24 mouse cellular contexts compared by ENCODE assay signal in genomic region chr5:87809253-87809652, GRCm38 (mm10). TPM values are rescaled to one million over a fixed set of nuclear protein-coding genes. Genes with fewer than 3 reads are reported as not detected.
"Had no signal": no experiment of that assay in that cellular context is flagged by ENCODE, and none has a peak within 500 bp of the region (broad histone marks: within the 10 kb centered on the region; RNA-seq: fewer than 3 reads in every experiment).

No protein-coding gene starts in this region.

- ATAC-seq: liver, embryonic 12.5 days had no signal

- H3K4me1 ChIP-seq: limb, embryonic 13.5 days; liver, embryonic 12.5 days; midbrain, embryonic 10.5 days; neural tube, embryonic 15.5 days had no signal

- H3K9ac ChIP-seq: limb, embryonic 13.5 days; liver, embryonic 12.5 days; lung, embryonic 14.5 days; neural tube, embryonic 15.5 days had no signal

- H3K27ac ChIP-seq: limb, embryonic 13.5 days; liver, embryonic 12.5 days; midbrain, embryonic 10.5 days; neural tube, embryonic 15.5 days had no signal

- H3K36me3 ChIP-seq: limb, embryonic 13.5 days; liver, embryonic 12.5 days; midbrain, embryonic 10.5 days; neural tube, embryonic 15.5 days had no signal

- DNase-seq: kidney, postnatal 14 days; left cerebral cortex, postnatal 4 days; lung, embryonic 14.5 days; lung, postnatal 10 days; lung, postnatal 4 days; midbrain, embryonic 14.5 days; right cerebral cortex, adult 18-20 months; thymus, adult 18-20 months; thymus, postnatal 25 days had no signal

- H3K4me2 ChIP-seq: limb, embryonic 13.5 days; liver, embryonic 12.5 days; lung, embryonic 14.5 days; neural tube, embryonic 15.5 days had no signal

- H3K4me3 ChIP-seq: limb, embryonic 13.5 days; liver, embryonic 12.5 days; midbrain, embryonic 10.5 days; myocyte; neural tube, embryonic 15.5 days had no signal

- H3K27me3 ChIP-seq: limb, embryonic 13.5 days; liver, embryonic 12.5 days; neural tube, embryonic 15.5 days had no signal

- H3K9me3 ChIP-seq: limb, embryonic 13.5 days; liver, embryonic 12.5 days; midbrain, embryonic 10.5 days; neural tube, embryonic 15.5 days had no signal

RNA-seq across cellular contexts. Expression of gene Csn1s2b, which starts 1.4 kb away (rescaled TPM):
- total RNA-seq: layer of hippocampus, adult 8-10 months; layer of hippocampus, postnatal 14 days; left cerebral cortex, adult 18-20 months; left cerebral cortex, postnatal 10 days; left cerebral cortex, postnatal 4 days; megakaryocyte, adult 5-6 weeks had no signal
- polyA plus RNA-seq: kidney, embryonic 14.5 days; large intestine, adult 2 months; limb, embryonic 13.5 days; liver, embryonic 12.5 days; liver, embryonic 16.5 days; lung, embryonic 14.5 days; midbrain, embryonic 10.5 days; midbrain, embryonic 14.5 days; myocyte; neural tube, embryonic 11.5 days; urinary bladder, adult 2 months had no signal

RNA-seq across cellular contexts. Expression of gene Prr27, which starts 16.2 kb away (rescaled TPM):
- total RNA-seq: layer of hippocampus, adult 8-10 months; layer of hippocampus, postnatal 14 days; left cerebral cortex, adult 18-20 months; left cerebral cortex, postnatal 10 days; left cerebral cortex, postnatal 4 days; megakaryocyte, adult 5-6 weeks had no signal
- polyA plus RNA-seq: kidney, embryonic 14.5 days; large intestine, adult 2 months; limb, embryonic 13.5 days; liver, embryonic 12.5 days; liver, embryonic 16.5 days; lung, embryonic 14.5 days; midbrain, embryonic 10.5 days; midbrain, embryonic 14.5 days; myocyte; neural tube, embryonic 11.5 days; neural tube, embryonic 15.5 days; urinary bladder, adult 2 months had no signal

RNA-seq across cellular contexts. Expression of gene Csn1s2a, which starts 34.9 kb away (rescaled TPM):
- total RNA-seq: layer of hippocampus, adult 8-10 months; layer of hippocampus, postnatal 14 days; left cerebral cortex, adult 18-20 months; left cerebral cortex, postnatal 10 days; left cerebral cortex, postnatal 4 days; megakaryocyte, adult 5-6 weeks had no signal
- polyA plus RNA-seq: kidney, embryonic 14.5 days; large intestine, adult 2 months; limb, embryonic 13.5 days; liver, embryonic 12.5 days; liver, embryonic 16.5 days; lung, embryonic 14.5 days; midbrain, embryonic 10.5 days; midbrain, embryonic 14.5 days; myocyte; neural tube, embryonic 11.5 days; neural tube, embryonic 15.5 days; urinary bladder, adult 2 months had no signal
